Mouse (Mus musculus) liver, embryonic 14.5 days (tissue): ENCODE data around the gene Dand5.

Source experiments
- CTCF ChIP-seq: IDR thresholded peaks from 2 replicates; pipeline ENCODE4 v1.5.1; 2016; ENCODE audit warnings: antibody characterized with exemption, low read depth, control low read depth
- EP300 ChIP-seq: IDR thresholded peaks from 2 replicates; pipeline ENCODE4 v1.6.1; 2016; ENCODE audit warnings: antibody characterized with exemption, low read depth

- TF ChIP-seq CTCF (no peak), EP300 (no peak)
Measured at GRCm38 (mm10) chr8:84781686-84782505, 40.7 kb downstream of the Dand5 start.
